Mouse (Mus musculus): ENCODE results near the gene Pax2.
"Not testable (repeated sequence)": the region's sequence is repeated elsewhere in the genome, so short reads cannot be mapped to it uniquely, and the experiment has no call there.

Gene Pax2

GRCm38 (mm10) chr19:44835042-44835930 is 79.4 kb downstream of the Pax2 start:
- DNase-seq (ENCODE audit: low read depth, low spot score), result no peak

- no peak for DNase-seq (ENCODE audit: low read depth, low spot score)
Measured at GRCm38 (mm10) chr19:44835931-44836861, 80.4 kb downstream of the Pax2 start.

- no peak for DNase-seq (ENCODE audit: low read depth, low spot score)
Measured at GRCm38 (mm10) chr19:44837426-44838205, 81.8 kb downstream of the Pax2 start.

GRCm38 (mm10) chr19:44838321-44838720 is 82.5 kb downstream of the Pax2 start:
- no peak for DNase-seq (ENCODE audit: low read depth, low spot score)

- not testable (repeated sequence) for DNase-seq (ENCODE audit: low read depth, low spot score)
Measured at GRCm38 (mm10) chr19:44842661-44843060, 86.8 kb downstream of the Pax2 start.

- DNase-seq (ENCODE audit: low read depth, low spot score), result no peak
Measured at GRCm38 (mm10) chr19:44849465-44849864, 93.6 kb downstream of the Pax2 start.

- DNase-seq (ENCODE audit: low read depth, low spot score), result no peak
Measured at GRCm38 (mm10) chr19:44858671-44859070, 102.8 kb downstream of the Pax2 start.

GRCm38 (mm10) chr19:44868766-44869165 is 112.9 kb downstream of the Pax2 start:
- no peak for DNase-seq (ENCODE audit: low read depth, low spot score)

GRCm38 (mm10) chr19:44874186-44874898 is 118.5 kb downstream of the Pax2 start:
- DNase-seq (ENCODE audit: low read depth, low spot score), result no peak

- no peak for DNase-seq (ENCODE audit: low read depth, low spot score)
Measured at GRCm38 (mm10) chr19:44874928-44875327, 119.1 kb downstream of the Pax2 start.

GRCm38 (mm10) chr19:44875718-44876117 is 119.9 kb downstream of the Pax2 start:
- no peak for DNase-seq (ENCODE audit: low read depth, low spot score)

GRCm38 (mm10) chr19:44876529-44876928 is 120.7 kb downstream of the Pax2 start:
- no peak for DNase-seq (ENCODE audit: low read depth, low spot score)

- no peak for DNase-seq (ENCODE audit: low read depth, low spot score)
Measured at GRCm38 (mm10) chr19:44882552-44883024, 126.7 kb downstream of the Pax2 start.

GRCm38 (mm10) chr19:44884331-44884730 is 128.5 kb downstream of the Pax2 start:
- no peak for DNase-seq (ENCODE audit: low read depth, low spot score)

GRCm38 (mm10) chr19:44886475-44886874 is 130.6 kb downstream of the Pax2 start:
- DNase-seq (ENCODE audit: low read depth, low spot score), result no peak
